8 mouse cellular contexts compared by ENCODE assay signal in genomic region chr11:6291401-6292115, GRCm38 (mm10). TPM values are rescaled to one million over a fixed set of nuclear protein-coding genes. Genes with fewer than 3 reads are reported as not detected.
DNase-seq lines count a peak whose midpoint lies in the region; ATAC-seq lines count a peak whose summit lies in the region.

Gene Ogdh, plus strand, starts transcription at chr11:6291633.

- ATAC-seq in CD4-positive, CD25-positive, alpha-beta regulatory T cell, adult 4 months = peak; percentile 81
- peak; percentile 96 for ATAC-seq in heart, embryonic 14.5 days (ENCODE audit: insufficient number of reproducible peaks, insufficient read depth, low FRiP score, low read depth)
- peak; percentile 89 for ATAC-seq in liver, embryonic 13.5 days (ENCODE audit: low read depth)
- peak; percentile 97 for ATAC-seq in stomach, embryonic 16.5 days (ENCODE audit: insufficient read depth, low FRiP score)

- peaks cover 0 to 17% of the 10 kb centered on the region in 2 experiments; a peak in 3 of 4 replicates for H3K4me1 ChIP-seq in heart, embryonic 14.5 days (ENCODE audit: control insufficient read depth in 2 of 2, insufficient read depth in 2 of 2, low read length in 2 of 2)
- peaks cover 50% of the 10 kb centered on the region for H3K4me1 ChIP-seq in liver, embryonic 13.5 days (replicated peaks)
- peaks cover 6% of the 10 kb centered on the region for H3K4me1 ChIP-seq in stomach, embryonic 16.5 days (ENCODE audit: control insufficient read depth, insufficient read depth, low read length)

- H3K9ac ChIP-seq in heart, embryonic 14.5 days (ENCODE audit: low read length) = peak within 1 kb of the TSS; percentile 87
- H3K9ac ChIP-seq in liver, embryonic 13.5 days = peak within 1 kb of the TSS; percentile 93
- peak within 1 kb of the TSS; percentile 78 for H3K9ac ChIP-seq in stomach, embryonic 16.5 days (ENCODE audit: low read length)

- H3K4me2 ChIP-seq in heart, embryonic 14.5 days (ENCODE audit: low read length) = peak within 1 kb of the TSS; percentile 69
- peak within 1 kb of the TSS; percentile 86 for H3K4me2 ChIP-seq in liver, embryonic 13.5 days
- H3K4me2 ChIP-seq in stomach, embryonic 16.5 days (ENCODE audit: low read depth, low read length) = peak within 1 kb of the TSS; percentile 79

- under 1% methylated on average over 71 of the region's 77 CpGs for WGBS in heart, embryonic 14.5 days
- WGBS in liver, embryonic 13.5 days (ENCODE audit: insufficient replicate concordance) = under 1% methylated on average over 77 of the region's 77 CpGs
- under 1% methylated on average over 77 of the region's 77 CpGs for WGBS in stomach, embryonic 16.5 days

- H3K27me3 ChIP-seq in heart, embryonic 14.5 days (ENCODE audit: control insufficient read depth, insufficient read depth, low read length) = no peaks in the 10 kb centered on the region
- no peaks in the 10 kb centered on the region for H3K27me3 ChIP-seq in liver, embryonic 13.5 days
- H3K27me3 ChIP-seq in stomach, embryonic 16.5 days (ENCODE audit: control insufficient read depth, insufficient read depth, low read length) = no peaks in the 10 kb centered on the region

- peak within 1 kb of the TSS; percentile 97 to 98 for H3K27ac ChIP-seq in heart, embryonic 14.5 days (replicated peaks in 1 of 2; ENCODE audit: control insufficient read depth in 1 of 2, insufficient read depth in 1 of 2, low read depth in 2 of 2, low read length in 2 of 2)
- H3K27ac ChIP-seq in liver, embryonic 13.5 days = peak within 1 kb of the TSS; percentile 95
- H3K27ac ChIP-seq in stomach, embryonic 16.5 days (ENCODE audit: low read length) = peak within 1 kb of the TSS; percentile 92

- no peaks in the 10 kb centered on the region for H3K36me3 ChIP-seq in heart, embryonic 14.5 days (ENCODE audit: control insufficient read depth, insufficient read depth, low read length)
- peaks cover 1% of the 10 kb centered on the region for H3K36me3 ChIP-seq in liver, embryonic 13.5 days
- H3K36me3 ChIP-seq in stomach, embryonic 16.5 days (ENCODE audit: control insufficient read depth, insufficient read depth, low read length) = no peaks in the 10 kb centered on the region

- peak; percentile 98 for DNase-seq in c-Kit-negative CD71-positive TER-119-positive erythroid progenitor cells, embryonic 14.5 days (ENCODE audit: low read depth, low spot score)
- DNase-seq in fibroblast of lung, adult 2 months (ENCODE audit: low read depth) = peak; percentile 86
- DNase-seq in kidney, postnatal 14 days = peak; percentile 99
- peak; percentile 98 for DNase-seq in liver, embryonic 13.5 days
- peak; percentile 99 for DNase-seq in neural tube, embryonic 10.5 days (ENCODE audit: extremely low spot score, low spot score)

- no peaks in the 10 kb centered on the region for H3K9me3 ChIP-seq in heart, embryonic 14.5 days (ENCODE audit: control insufficient read depth, low read length)
- no peaks in the 10 kb centered on the region for H3K9me3 ChIP-seq in liver, embryonic 13.5 days (replicated peaks)
- H3K9me3 ChIP-seq in stomach, embryonic 16.5 days (replicated peaks; ENCODE audit: control insufficient read depth, low read length) = no peaks in the 10 kb centered on the region

- H3K4me3 ChIP-seq in heart, embryonic 14.5 days (ENCODE audit: control insufficient read depth in 1 of 2, insufficient read depth in 1 of 2, low read depth in 1 of 2, low read length in 2 of 2) = peak within 1 kb of the TSS; percentile 61 to 78
- peak within 1 kb of the TSS; percentile 92 for H3K4me3 ChIP-seq in liver, embryonic 13.5 days (replicated peaks)
- H3K4me3 ChIP-seq in stomach, embryonic 16.5 days (replicated peaks; ENCODE audit: low read length) = peak within 1 kb of the TSS; percentile 70

RNA-seq across cellular contexts. Expression of gene Ogdh, which starts in this region (rescaled TPM):
- polyA plus RNA-seq in CD4-positive, CD25-positive, alpha-beta regulatory T cell, adult 4 months (2017; shearing (Covaris generic)) = 100 to 1,000 TPM; 146 to 237 TPM
- polyA plus RNA-seq in heart, embryonic 14.5 days (2014; fragmentation: Nextera tagmentation; extraction: Ambion mirVana) = 245 and 289 TPM in 2 replicates
- polyA plus RNA-seq in liver, embryonic 13.5 days (2015; fragmentation: Nextera tagmentation; extraction: Ambion mirVana) = 83.9 and 102 TPM in 2 replicates
- 134 and 137 TPM in 2 replicates for polyA plus RNA-seq in stomach, embryonic 16.5 days (2015; fragmentation: Nextera tagmentation; extraction: Ambion mirVana)

Comparison
In these comparisons a context has a peak if more than half of its experiments do, and no peak if none do; other contexts are left out.
1. Peak in every context shown above with its lines: DNase-seq, ATAC-seq, H3K4me3 ChIP-seq and H3K27ac ChIP-seq.